Mouse (Mus musculus) olfactory bulb, adult 2 months (tissue): ENCODE measurements at regions not wholly inside any gene's neighbourhood (a gene's known extent, or its start where the extent isn't known, plus 50 kb on each side); places are given as distances from the start of the nearest gene placed in this dataset.

Experiments
- CTCF ChIP-seq: fragments of 200-500 bp; IDR thresholded peaks from 2 replicates; pipeline ENCODE4 v1.5.1; 2012; ENCODE audit warnings: low read depth, mild to moderate bottlenecking, low read length, moderate library complexity; ENCODE audit not compliant: insufficient read depth
- POLR2A ChIP-seq: fragments of 200-500 bp; IDR thresholded peaks from 2 replicates; pipeline ENCODE4 v1.6.1; 2012; ENCODE audit warnings: mild to moderate bottlenecking, low read depth, low read length, moderate library complexity; ENCODE audit not compliant: insufficient read depth

- no peak for TF ChIP-seq POLR2A
- no peak for TF ChIP-seq CTCF
Measured at GRCm38 (mm10) chr11:71346024-71346423, 115.5 kb upstream of the Nlrp1b start.
